Mouse (Mus musculus) B cell, adult 2 months (primary cell): ENCODE measurements at regions not wholly inside any gene's neighbourhood (a gene's known extent, or its start where the extent isn't known, plus 50 kb on each side); places are given as distances from the start of the nearest gene placed in this dataset.
"Not testable (repeated sequence)": the region's sequence is repeated elsewhere in the genome, so short reads cannot be mapped to it uniquely, and the experiment has no call there.

Experiments used
- DNase-seq, 2 experiments: peaks; one replicate each; pipeline ENCODE4 v3.0.0; 2022

- DNase-seq: peak in 1 of 2 experiments; percentile 17
Measured at GRCm38 (mm10) chr6:68532599-68532998, 997.0 kb upstream of the Tacstd2 start.

- DNase-seq: no peak
Measured at GRCm38 (mm10) chr6:68503937-68504336, 968.3 kb upstream of the Tacstd2 start.

GRCm38 (mm10) chr6:68481137-68481536 lies 945.5 kb upstream of the Tacstd2 start:
- no peak for DNase-seq

GRCm38 (mm10) chr6:68474872-68475271 lies 939.3 kb upstream of the Tacstd2 start:
- DNase-seq: no peak

GRCm38 (mm10) chr6:68453061-68453803 lies 917.6 kb upstream of the Tacstd2 start:
- DNase-seq: not testable (repeated sequence)

GRCm38 (mm10) chr6:68449042-68449832 lies 913.6 kb upstream of the Tacstd2 start:
- DNase-seq: no peak

GRCm38 (mm10) chr6:68445782-68446181 lies 910.2 kb upstream of the Tacstd2 start:
- DNase-seq: no peak

- DNase-seq: peak; percentile 47 to 51
Measured at GRCm38 (mm10) chr6:68437184-68437583, 901.6 kb upstream of the Tacstd2 start.
